In the genomic region with DNA sequence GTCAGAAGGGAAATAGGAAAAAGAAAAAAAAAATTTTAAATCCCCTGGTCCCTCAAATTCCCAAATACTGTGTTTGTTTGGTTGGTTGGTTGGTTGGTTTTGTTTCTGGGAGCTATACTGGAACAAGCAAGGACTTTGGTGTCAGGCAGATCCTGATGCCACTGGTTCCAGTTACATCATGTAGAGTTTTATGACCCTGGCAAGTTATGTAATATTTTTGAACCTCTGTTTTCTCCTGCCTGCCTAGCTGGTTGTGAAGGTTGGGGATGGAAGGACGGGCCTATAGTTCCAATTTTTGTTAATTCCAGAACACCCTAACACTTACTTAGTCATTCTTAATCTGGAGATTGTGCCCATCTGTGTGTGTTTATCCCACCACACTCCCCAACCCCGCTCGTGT, we compare ENCODE assay signal across 9 mouse cellular contexts. TPM values are rescaled to one million over a fixed set of nuclear protein-coding genes. Genes with fewer than 3 reads are reported as not detected.
A peak's percentile ranks its signal among the peaks of the same experiment; 100 is the strongest.
DNase-seq lines count a peak whose midpoint lies in the region; ATAC-seq lines count a peak whose summit lies in the region.
"Had no signal": no experiment of that assay in that cellular context is flagged by ENCODE, and none has a peak within 500 bp of the region (broad histone marks: within the 10 kb centered on the region; RNA-seq: fewer than 3 reads in every experiment).

No protein-coding gene starts in this region.

- no peaks in the 10 kb centered on the region for H3K4me1 ChIP-seq in heart, embryonic 11.5 days (ENCODE audit: control insufficient read depth, insufficient read depth, low read length)
- no peaks in the 10 kb centered on the region for H3K4me1 ChIP-seq in embryonic facial prominence, embryonic 15.5 days

- H3K4me2 ChIP-seq in heart, embryonic 11.5 days: peak overlapping the region; percentile 78; the same call in 1 of the 2 replicates
- H3K4me2 ChIP-seq in embryonic facial prominence, embryonic 15.5 days (replicated peaks): peak overlapping the region; percentile 72

- 70% methylated on average over 3 of the region's 3 CpGs for WGBS in heart, embryonic 11.5 days (ENCODE audit: insufficient replicate concordance)
- WGBS in embryonic facial prominence, embryonic 15.5 days: 51% methylated on average over 3 of the region's 3 CpGs

- H3K4me3 ChIP-seq in heart, embryonic 11.5 days (ENCODE audit: low read depth, low read length): no peak overlapping the region
- H3K4me3 ChIP-seq in embryonic facial prominence, embryonic 15.5 days (replicated peaks): peak overlapping the region; percentile 91

- ATAC-seq in heart, embryonic 11.5 days (replicated peaks; ENCODE audit: insufficient number of reproducible peaks, low FRiP score, low TSS enrichment): no peak
- ATAC-seq in embryonic facial prominence, embryonic 15.5 days (ENCODE audit: insufficient number of reproducible peaks, low FRiP score, low TSS enrichment, low read depth): no peak

- intact Hi-C loops in left cerebral cortex, postnatal 25 days (cut with DNase I): loop anchor here (2.0 kb wide), 1 partner anchor 51 kb away; the partner anchor contains the start of gene Btf3l4

- no peak for DNase-seq in heart, adult 8-10 months (ENCODE audit: low spot score)
- DNase-seq in MN1 (ENCODE audit: low spot score): peak; percentile 5
- peak; percentile 14 to 45 for DNase-seq in left cerebral cortex, postnatal 25 days (ENCODE audit: low spot score in 2 of 2)
- DNase-seq in ovary, postnatal 36 days (ENCODE audit: low spot score): no peak
- DNase-seq in layer of hippocampus, adult 11-12 months (ENCODE audit: low spot score): no peak
- DNase-seq in layer of hippocampus, postnatal 36 days: no peak

- no peaks in the 10 kb centered on the region for H3K9me3 ChIP-seq in heart, embryonic 11.5 days (replicated peaks; ENCODE audit: control insufficient read depth, low read length)
- no peaks in the 10 kb centered on the region for H3K9me3 ChIP-seq in embryonic facial prominence, embryonic 15.5 days (replicated peaks)
- H3K9me3 ChIP-seq: G1E had no signal

- H3K36me3 ChIP-seq in heart, embryonic 11.5 days (ENCODE audit: control insufficient read depth, insufficient read depth, low read length): no peaks in the 10 kb centered on the region
- no peaks in the 10 kb centered on the region for H3K36me3 ChIP-seq in embryonic facial prominence, embryonic 15.5 days
- H3K36me3 ChIP-seq: G1E had no signal

- no peaks in the 10 kb centered on the region for H3K27me3 ChIP-seq in heart, embryonic 11.5 days (ENCODE audit: control insufficient read depth, insufficient read depth, low read length)
- H3K27me3 ChIP-seq in embryonic facial prominence, embryonic 15.5 days: no peaks in the 10 kb centered on the region

- H3K27ac ChIP-seq in heart, embryonic 11.5 days (ENCODE audit: low read depth, low read length): no peak overlapping the region
- no peak overlapping the region for H3K27ac ChIP-seq in embryonic facial prominence, embryonic 15.5 days (replicated peaks)

- no peak overlapping the region for H3K9ac ChIP-seq in heart, embryonic 11.5 days (ENCODE audit: low read depth, low read length)
- no peak overlapping the region for H3K9ac ChIP-seq in embryonic facial prominence, embryonic 15.5 days

RNA-seq across cellular contexts. Expression of gene Zfyve9, which starts 1.0 kb away (rescaled TPM):
- polyA plus RNA-seq in heart, embryonic 11.5 days (2014; fragmentation: Nextera tagmentation; extraction: Ambion mirVana): 2.2 and 4.4 TPM in 2 replicates
- 10 to 100 TPM; 26.8 to 30.7 (median 29.0) TPM for total RNA-seq in heart, adult 8-10 months (2022)
- 4.8 and 5.0 TPM in 2 replicates for polyA plus RNA-seq in embryonic facial prominence, embryonic 15.5 days (2015; fragmentation: Nextera tagmentation; extraction: Ambion mirVana)
- total RNA-seq in left cerebral cortex, postnatal 25 days (2021): 10 to 100 TPM; 61.3 to 65.1 TPM
- total RNA-seq in layer of hippocampus, postnatal 36 days (2021): 10 to 100 TPM; 53.4 to 55.7 TPM
- polyA plus RNA-seq: G1E had no signal

RNA-seq across cellular contexts. Expression of gene Btf3l4, which starts 51.8 kb away (rescaled TPM):
- polyA plus RNA-seq in heart, embryonic 11.5 days (2014; fragmentation: Nextera tagmentation; extraction: Ambion mirVana): 157 and 162 TPM in 2 replicates
- 10 to 100 TPM; 71.7 to 87.3 (median 80.1) TPM for total RNA-seq in heart, adult 8-10 months (2022)
- 135 and 138 TPM in 2 replicates for polyA plus RNA-seq in embryonic facial prominence, embryonic 15.5 days (2015; fragmentation: Nextera tagmentation; extraction: Ambion mirVana)
- 10 to 100 TPM; 82.7 to 86.9 TPM for total RNA-seq in left cerebral cortex, postnatal 25 days (2021)
- total RNA-seq in layer of hippocampus, postnatal 36 days (2021): 10 to 100 TPM; 79.0 to 83.1 TPM

RNA-seq across cellular contexts. Expression of gene Txndc12, which starts 52.8 kb away (rescaled TPM):
- 123 and 132 TPM in 2 replicates for polyA plus RNA-seq in heart, embryonic 11.5 days (2014; fragmentation: Nextera tagmentation; extraction: Ambion mirVana)
- total RNA-seq in heart, adult 8-10 months (2022): 10 to 100 TPM; 26.2 to 31.4 (median 27.8) TPM
- polyA plus RNA-seq in embryonic facial prominence, embryonic 15.5 days (2015; fragmentation: Nextera tagmentation; extraction: Ambion mirVana): 92.3 and 101 TPM in 2 replicates
- 10 to 100 TPM; 35.4 to 41.0 TPM for total RNA-seq in left cerebral cortex, postnatal 25 days (2021)
- total RNA-seq in layer of hippocampus, postnatal 36 days (2021): 10 to 100 TPM; 32.9 to 35.6 TPM

Comparison
In these comparisons a context has a peak if more than half of its experiments do, and no peak if none do; other contexts are left out.
1. DNase-seq: peak in MN1 (single experiment) and left cerebral cortex, postnatal 25 days (2 of 2); none in heart, adult 8-10 months (single experiment), ovary, postnatal 36 days (single experiment), layer of hippocampus, adult 11-12 months (single experiment) and layer of hippocampus, postnatal 36 days (0 of 2).